Mouse (Mus musculus): ENCODE results near the gene Itsn1. TPM values are rescaled to one million over a fixed set of nuclear protein-coding genes. Genes with fewer than 3 reads are reported as not detected.
A peak's percentile ranks its signal among the peaks of the same experiment; 100 is the strongest.

The Itsn1 gene
- total and polyA plus RNA-seq, 2 experiments from 2014 or later: 11.9 to 64.7 TPM

DNA sequence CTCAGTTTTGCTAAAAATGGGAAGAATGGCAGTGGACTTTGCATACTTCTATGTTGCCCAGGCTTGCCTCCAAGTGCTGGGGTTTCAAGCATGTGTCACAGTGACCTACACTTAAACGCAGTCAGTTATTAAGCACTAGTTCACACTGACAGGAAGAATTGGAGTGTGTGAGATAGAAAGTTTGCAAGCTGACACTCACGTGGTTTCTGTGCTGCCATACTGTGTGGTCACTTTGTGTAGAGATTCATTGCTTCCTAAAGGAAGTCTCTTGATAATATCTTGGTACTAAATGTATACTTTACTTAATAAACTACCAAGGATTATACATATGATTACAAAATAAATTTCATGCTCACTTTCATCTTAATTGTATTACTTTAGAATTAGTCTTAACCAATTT is 3.7 kb downstream of the Itsn1 start:
- Histone ChIP-seq H3K4me2 (ENCODE audit: low read depth, low read length) (no peak overlapping the region), H3K9ac (replicated peaks; ENCODE audit: low read depth, low read length) (no peak overlapping the region), H3K4me3 (ENCODE audit: low read depth, low read length) (no peak overlapping the region), H3K27me3 (ENCODE audit: control insufficient read depth, insufficient read depth, low read length) (no peaks in the 10 kb centered on the region), H3K36me3 (replicated peaks; ENCODE audit: control insufficient read depth, insufficient read depth, low read length) (no peaks in the 10 kb centered on the region), H3K9me3 (replicated peaks; ENCODE audit: control insufficient read depth, low read length) (no peaks in the 10 kb centered on the region), H3K27ac (ENCODE audit: low read depth) (no peak overlapping the region), H3K4me1 (ENCODE audit: control insufficient read depth, insufficient read depth) (peaks cover 42% of the 10 kb centered on the region)
- ATAC-seq (ENCODE audit: insufficient read depth, low read depth): no peak
- no peak for DNase-seq (ENCODE audit: low spot score)
- 37% methylated on average over 2 of the region's 2 CpGs for WGBS
- TF ChIP-seq CTCF (IDR thresholded peaks at IDR 0.05; ENCODE audit: low read depth): no peak
- TF ChIP-seq EP300 (IDR thresholded peaks at IDR 0.05; ENCODE audit: low read depth): no peak

DNA sequence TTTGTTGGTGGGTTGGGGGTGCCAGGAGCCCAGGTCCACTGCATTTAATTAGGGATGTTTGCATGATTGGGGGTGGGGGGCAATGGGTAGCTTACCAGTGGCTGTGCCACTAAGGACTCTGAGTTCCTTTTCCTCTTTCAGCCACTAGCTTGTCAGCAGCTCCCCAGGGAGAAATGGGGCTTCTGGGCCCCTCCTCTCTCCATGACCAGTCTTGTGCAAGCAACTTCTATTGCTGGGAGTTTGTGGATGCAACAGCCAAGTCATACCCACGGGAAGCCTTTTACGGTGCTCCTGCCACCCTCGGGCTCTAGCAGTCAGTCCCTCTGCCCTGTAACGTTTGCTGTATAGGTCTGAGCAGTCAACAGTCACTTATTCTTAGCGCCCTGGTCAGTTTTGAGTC is 5.7 kb downstream of the Itsn1 start:
- no peaks in the 10 kb centered on the region for H3K9me3 ChIP-seq (replicated peaks; ENCODE audit: control insufficient read depth, low read length)
- no peak overlapping the region for H3K4me2 ChIP-seq (ENCODE audit: low read depth, low read length)
- H3K4me3 ChIP-seq (ENCODE audit: low read depth, low read length): no peak overlapping the region
- peak overlapping the region; percentile 4; the same call in 1 of the 2 replicates for H3K27ac ChIP-seq (ENCODE audit: low read depth)
- no peak for TF ChIP-seq CTCF (IDR thresholded peaks at IDR 0.05; ENCODE audit: low read depth)
- TF ChIP-seq EP300 (IDR thresholded peaks at IDR 0.05; ENCODE audit: low read depth): no peak
- no peaks in the 10 kb centered on the region for H3K36me3 ChIP-seq (replicated peaks; ENCODE audit: control insufficient read depth, insufficient read depth, low read length)
- no peak for DNase-seq (ENCODE audit: low spot score)
- no peak for ATAC-seq (ENCODE audit: insufficient read depth, low read depth)
- no peak overlapping the region for H3K9ac ChIP-seq (replicated peaks; ENCODE audit: low read depth, low read length)
- no peaks in the 10 kb centered on the region for H3K27me3 ChIP-seq (ENCODE audit: control insufficient read depth, insufficient read depth, low read length)
- peaks cover 46% of the 10 kb centered on the region for H3K4me1 ChIP-seq (ENCODE audit: control insufficient read depth, insufficient read depth)
- 52% methylated on average over 5 of the region's 5 CpGs for WGBS

DNA sequence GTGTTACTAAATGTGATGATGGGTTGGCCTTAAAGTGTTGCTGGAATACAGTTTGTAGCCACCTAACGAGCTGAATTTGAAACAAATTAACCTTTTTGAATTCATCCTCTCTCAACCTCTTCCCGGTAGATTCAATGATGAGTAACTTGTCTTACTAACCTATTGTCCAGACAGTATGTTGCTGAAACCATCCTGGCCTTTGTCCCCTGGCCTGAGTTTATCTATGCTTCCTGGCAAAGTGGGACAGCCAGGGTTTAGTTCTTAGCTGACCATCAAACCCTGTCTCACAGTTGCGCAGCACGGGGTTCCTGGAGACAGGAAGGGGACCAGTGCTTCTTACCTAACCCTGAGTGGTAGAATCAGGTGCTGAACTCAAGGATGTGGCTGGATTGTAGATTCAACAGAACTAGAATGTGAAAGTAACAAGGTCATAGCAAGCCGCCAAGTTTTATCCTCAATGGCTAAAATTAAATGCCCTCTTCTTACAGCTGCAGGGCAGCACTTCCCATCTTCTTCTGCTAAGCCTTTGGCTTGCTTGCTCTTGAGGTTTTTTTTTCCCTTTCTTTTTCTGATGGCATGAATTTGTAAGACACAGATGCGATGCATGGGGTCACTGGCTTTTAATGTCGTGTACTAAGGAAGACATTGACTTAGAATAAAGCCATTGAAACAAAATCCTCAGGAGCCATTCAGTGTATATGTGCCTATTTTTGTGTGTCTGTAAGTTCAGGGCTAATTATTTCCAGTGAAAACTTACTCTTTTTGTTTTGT is 7.2 kb downstream of the Itsn1 start:
- Histone ChIP-seq H3K27ac (ENCODE audit: low read depth) (0 out of 2 replicates have a peak overlapping the region, but pooled peaks have one; percentile 9), H3K9me3 (replicated peaks; ENCODE audit: control insufficient read depth, low read length) (no peaks in the 10 kb centered on the region), H3K36me3 (replicated peaks; ENCODE audit: control insufficient read depth, insufficient read depth, low read length) (no peaks in the 10 kb centered on the region), H3K4me3 (ENCODE audit: low read depth, low read length) (no peak overlapping the region), H3K9ac (replicated peaks; ENCODE audit: low read depth, low read length) (no peak overlapping the region), H3K27me3 (ENCODE audit: control insufficient read depth, insufficient read depth, low read length) (no peaks in the 10 kb centered on the region), H3K4me1 (ENCODE audit: control insufficient read depth, insufficient read depth) (peaks cover 53% of the 10 kb centered on the region), H3K4me2 (ENCODE audit: low read depth, low read length) (no peak overlapping the region)
- 68% methylated on average over 7 of the region's 7 CpGs for WGBS
- no peak for DNase-seq (ENCODE audit: low spot score)
- no peak for ATAC-seq (ENCODE audit: insufficient read depth, low read depth)
- TF ChIP-seq EP300 (IDR thresholded peaks at IDR 0.05; ENCODE audit: low read depth) (no peak), CTCF (IDR thresholded peaks at IDR 0.05; ENCODE audit: low read depth) (no peak)

DNA sequence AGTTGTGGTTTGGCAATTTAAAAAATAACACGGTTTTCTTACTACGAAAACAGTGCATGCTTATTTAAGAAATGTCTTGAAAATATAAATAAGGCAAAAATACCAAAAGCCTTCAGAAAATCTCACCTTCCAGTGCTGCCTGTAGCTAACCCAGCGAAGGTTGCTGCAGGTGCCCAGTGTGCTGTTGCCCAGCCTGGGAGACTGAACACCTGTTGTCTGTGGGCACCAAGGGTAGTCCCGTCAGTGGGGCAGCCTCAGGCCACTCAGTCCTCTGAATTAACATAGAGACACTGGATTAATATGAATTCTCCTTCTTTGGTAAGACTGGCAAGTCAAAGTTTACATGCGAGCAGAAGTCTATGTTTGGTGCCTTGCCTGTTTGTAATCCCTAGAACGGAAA is 9.4 kb downstream of the Itsn1 start:
- Histone ChIP-seq H3K27me3 (ENCODE audit: control insufficient read depth, insufficient read depth, low read length) (no peaks in the 10 kb centered on the region), H3K36me3 (replicated peaks; ENCODE audit: control insufficient read depth, insufficient read depth, low read length) (no peaks in the 10 kb centered on the region), H3K4me1 (ENCODE audit: control insufficient read depth, insufficient read depth) (peaks cover 44% of the 10 kb centered on the region), H3K9ac (replicated peaks; ENCODE audit: low read depth, low read length) (no peak overlapping the region), H3K27ac (ENCODE audit: low read depth) (no peak overlapping the region), H3K9me3 (replicated peaks; ENCODE audit: control insufficient read depth, low read length) (no peaks in the 10 kb centered on the region), H3K4me3 (ENCODE audit: low read depth, low read length) (no peak overlapping the region), H3K4me2 (ENCODE audit: low read depth, low read length) (no peak overlapping the region)
- WGBS: 88% methylated on average over 6 of the region's 6 CpGs
- no peak for DNase-seq (ENCODE audit: low spot score)
- TF ChIP-seq CTCF (IDR thresholded peaks at IDR 0.05; ENCODE audit: low read depth): no peak
- TF ChIP-seq EP300 (IDR thresholded peaks at IDR 0.05; ENCODE audit: low read depth): no peak
- ATAC-seq (ENCODE audit: insufficient read depth, low read depth): no peak

DNA sequence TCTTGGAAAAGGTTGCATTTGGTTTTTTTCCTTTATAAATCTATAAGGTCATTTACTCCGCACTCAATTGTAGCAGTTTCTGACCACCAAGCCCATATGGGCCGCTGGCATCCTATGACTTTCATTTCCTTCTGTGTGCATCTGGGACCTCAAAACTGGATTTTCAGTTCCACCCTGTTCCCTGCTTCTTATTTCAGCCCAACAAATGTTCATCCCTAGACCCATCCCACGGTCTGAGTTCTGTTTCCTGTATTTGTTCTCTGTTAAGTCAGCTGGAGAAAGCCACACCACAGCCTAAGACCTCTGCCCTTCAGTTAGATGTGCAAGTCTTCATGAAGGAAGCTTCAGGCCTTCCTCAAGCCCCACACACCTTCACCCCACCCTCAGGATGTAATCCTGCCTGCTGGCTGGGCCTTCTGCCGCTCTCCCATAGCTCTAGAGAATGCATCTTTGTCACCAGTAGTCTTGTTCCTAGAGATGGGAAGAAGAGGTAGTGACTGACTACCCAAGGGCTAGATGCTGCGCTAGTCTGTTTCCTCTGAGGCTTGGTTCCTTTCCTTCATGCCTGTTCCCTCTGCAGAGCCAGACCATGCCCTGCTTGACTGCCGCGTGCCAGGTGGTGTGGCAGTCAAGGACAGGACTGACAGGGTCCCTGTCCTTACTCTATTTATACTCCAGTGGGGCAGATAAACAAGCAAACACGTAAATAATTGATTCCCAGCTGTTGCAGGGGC is 11.3 kb downstream of the Itsn1 start:
- Histone ChIP-seq H3K9me3 (replicated peaks; ENCODE audit: control insufficient read depth, low read length) (no peaks in the 10 kb centered on the region), H3K4me2 (ENCODE audit: low read depth, low read length) (no peak overlapping the region), H3K27me3 (ENCODE audit: control insufficient read depth, insufficient read depth, low read length) (no peaks in the 10 kb centered on the region), H3K4me3 (ENCODE audit: low read depth, low read length) (no peak overlapping the region), H3K27ac (ENCODE audit: low read depth) (peak overlapping the region; percentile 36), H3K9ac (replicated peaks; ENCODE audit: low read depth, low read length) (no peak overlapping the region), H3K4me1 (ENCODE audit: control insufficient read depth, insufficient read depth) (peaks cover 38% of the 10 kb centered on the region), H3K36me3 (replicated peaks; ENCODE audit: control insufficient read depth, insufficient read depth, low read length) (no peaks in the 10 kb centered on the region)
- TF ChIP-seq EP300 (IDR thresholded peaks at IDR 0.05; ENCODE audit: low read depth) (no peak), CTCF (IDR thresholded peaks at IDR 0.05; ENCODE audit: low read depth) (no peak)
- WGBS: 46% methylated on average over 8 of the region's 8 CpGs
- DNase-seq (ENCODE audit: low spot score): no peak
- ATAC-seq (ENCODE audit: insufficient read depth, low read depth): no peak

All from heart, postnatal 0 days (tissue).